Mouse (Mus musculus) ES-E14 (cell line): ENCODE results near the gene Chn2. TPM values are rescaled to one million over a fixed set of nuclear protein-coding genes. Genes with fewer than 3 reads are reported as not detected.

Experiments
- DNase-seq: peaks from one replicate; pipeline ENCODE4 v3.0.0-alpha.2; 2013; ENCODE audit warnings: low read depth, low spot score
- H3K27ac ChIP-seq: 2 replicates; pipeline ENCODE4 v1.5.1; 2012; ENCODE audit warnings: low read depth, mild to moderate bottlenecking, low read length, moderate library complexity, mixed read lengths; ENCODE audit not compliant: poor library complexity, insufficient read depth, severe bottlenecking
- H3K36me3 ChIP-seq: 2 replicates; pipeline ENCODE4 v1.6.1; 2012; ENCODE audit warnings: mild to moderate bottlenecking, low read length, moderate library complexity, mixed read lengths; ENCODE audit not compliant: control insufficient read depth, poor library complexity, insufficient read depth, severe bottlenecking
- H3K4me1 ChIP-seq, 2 experiments: fragments of 150-350 bp in 1 of 2; sonication (generic) in 1 of 2; 2 replicates each; pipeline ENCODE4 v1.6.1; 2012; ENCODE audit warnings: low read length in 2 of 2, mild to moderate bottlenecking in 1 of 2, mixed read lengths in 1 of 2; ENCODE audit not compliant: control insufficient read depth in 2 of 2, insufficient read depth in 2 of 2, poor library complexity in 1 of 2
- H3K4me3 ChIP-seq, 2 experiments: fragments of 150-350 bp in 1 of 2; sonication (generic) in 1 of 2; 2 replicates each; pipeline ENCODE4 v1.5.1; 2012; ENCODE audit warnings: low read length in 2 of 2, low read depth in 1 of 2, mild to moderate bottlenecking in 1 of 2, mixed read lengths in 1 of 2; ENCODE audit not compliant: insufficient read depth in 1 of 2, poor library complexity in 1 of 2, severe bottlenecking in 1 of 2
- H3K9ac ChIP-seq: 2 replicates; pipeline ENCODE4 v1.6.1; 2012; ENCODE audit warnings: low read depth, mild to moderate bottlenecking, low read length, mixed read lengths; ENCODE audit not compliant: poor library complexity, insufficient read depth, severe bottlenecking
- H3K9me3 ChIP-seq: fragments of 150-350 bp; sonication (generic); 2 replicates; pipeline ENCODE4 v1.6.1; 2012; ENCODE audit warnings: low read depth, mild to moderate bottlenecking, low read length; ENCODE audit not compliant: control insufficient read depth, insufficient read depth
- CHD2 ChIP-seq: IDR thresholded peaks from 2 replicates; pipeline ENCODE4 v1.6.1; 2014; ENCODE audit warnings: mild to moderate bottlenecking, low read depth, low read length, inconsistent platforms
- HCFC1 ChIP-seq: IDR thresholded peaks from 2 replicates; pipeline ENCODE4 v1.6.1; 2012; ENCODE audit warnings: low read length, inconsistent platforms, borderline replicate concordance; ENCODE audit not compliant: insufficient read depth
- MAFK ChIP-seq: IDR thresholded peaks from 2 replicates; pipeline ENCODE4 v1.6.1; 2014; ENCODE audit warnings: mild to moderate bottlenecking, low read depth, low read length, inconsistent platforms; ENCODE audit not compliant: insufficient read depth
- ZC3H11A ChIP-seq: IDR thresholded peaks from 2 replicates; pipeline ENCODE4 v1.6.1; 2012; ENCODE audit warnings: low read depth, mild to moderate bottlenecking, inconsistent platforms, low read length, borderline replicate concordance
- ZNF384 ChIP-seq: IDR thresholded peaks from 2 replicates; pipeline ENCODE4 v1.6.1; 2012; ENCODE audit warnings: low read depth, low read length, inconsistent platforms
- in situ Hi-C, 2 experiments: fragments of 600-800 bp; cut with MboI; formaldehyde crosslinking; loops; one replicate each; pipeline ENCODE4 v1.15.1; 2025; ENCODE audit warnings: low sequenced_read_pairs in 2 of 2, inconsistent platforms in 1 of 2; ENCODE audit not compliant: unreplicated experiment in 2 of 2
- total RNA-seq: library from RNA; depleted of rRNA; stranded (reverse); fragments of 300-350 nt; gene quantifications from 2 replicates; pipeline ENCODE4 v1.2.3, GENCODE M21; 2012

The Chn2 gene
- total RNA-seq, 1 experiment, result 7.1 TPM

DNA sequence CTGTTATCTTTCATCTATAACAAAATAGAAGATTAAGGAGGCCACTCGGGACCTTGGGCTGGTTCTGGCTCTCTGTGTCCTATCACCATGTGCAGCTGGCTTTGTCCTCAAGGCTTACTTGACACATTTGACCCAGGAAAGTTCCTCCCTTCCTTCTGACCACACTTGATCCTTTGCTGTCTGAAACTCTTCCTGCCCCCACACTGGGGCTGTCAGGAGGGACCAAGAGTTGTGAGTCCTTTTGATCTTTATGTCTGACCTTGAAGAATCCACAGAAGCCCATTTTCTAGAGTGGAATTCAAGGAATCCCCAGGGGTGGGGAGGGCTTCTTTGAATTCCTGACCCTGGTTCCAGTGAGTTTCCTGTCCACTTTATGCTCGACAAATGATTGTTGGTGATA, 21.3 kb upstream of the Chn2 start:
- no peaks in the 10 kb centered on the region; a peak in 1 of 4 replicates for H3K4me1 ChIP-seq
- H3K4me3 ChIP-seq, result no peak overlapping the region
- H3K9ac ChIP-seq, result no peak overlapping the region
- no peak for TF ChIP-seq MAFK
- TF ChIP-seq ZNF384, result no peak
- no peak for TF ChIP-seq HCFC1
- no peak for TF ChIP-seq CHD2
- no peak for TF ChIP-seq ZC3H11A
- in situ Hi-C loops, result no loop called here
- no peaks in the 10 kb centered on the region for H3K9me3 ChIP-seq
- DNase-seq, result no peak
- H3K27ac ChIP-seq, result no peak overlapping the region
- H3K36me3 ChIP-seq, result no peaks in the 10 kb centered on the region

DNA sequence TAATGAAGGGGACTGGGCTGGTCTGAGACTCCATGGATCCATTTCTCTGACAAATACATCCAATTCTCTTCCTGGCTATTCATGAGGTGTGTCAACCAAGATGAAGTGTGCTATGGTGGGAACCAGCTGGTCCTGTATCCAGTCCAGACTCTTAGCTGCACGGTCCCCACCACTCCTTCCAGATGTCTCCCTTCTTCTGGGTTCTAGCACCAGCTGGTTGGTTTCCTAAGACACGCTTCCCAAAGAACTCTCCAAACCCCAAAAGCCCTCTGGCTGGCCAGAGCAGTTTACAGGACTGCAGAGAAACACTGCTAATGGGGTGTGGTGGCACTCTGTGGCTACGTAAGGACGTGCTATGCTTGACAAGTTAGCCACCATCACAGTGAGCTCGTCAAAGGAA, 20.5 kb upstream of the Chn2 start:
- no peaks in the 10 kb centered on the region for H3K9me3 ChIP-seq

DNA sequence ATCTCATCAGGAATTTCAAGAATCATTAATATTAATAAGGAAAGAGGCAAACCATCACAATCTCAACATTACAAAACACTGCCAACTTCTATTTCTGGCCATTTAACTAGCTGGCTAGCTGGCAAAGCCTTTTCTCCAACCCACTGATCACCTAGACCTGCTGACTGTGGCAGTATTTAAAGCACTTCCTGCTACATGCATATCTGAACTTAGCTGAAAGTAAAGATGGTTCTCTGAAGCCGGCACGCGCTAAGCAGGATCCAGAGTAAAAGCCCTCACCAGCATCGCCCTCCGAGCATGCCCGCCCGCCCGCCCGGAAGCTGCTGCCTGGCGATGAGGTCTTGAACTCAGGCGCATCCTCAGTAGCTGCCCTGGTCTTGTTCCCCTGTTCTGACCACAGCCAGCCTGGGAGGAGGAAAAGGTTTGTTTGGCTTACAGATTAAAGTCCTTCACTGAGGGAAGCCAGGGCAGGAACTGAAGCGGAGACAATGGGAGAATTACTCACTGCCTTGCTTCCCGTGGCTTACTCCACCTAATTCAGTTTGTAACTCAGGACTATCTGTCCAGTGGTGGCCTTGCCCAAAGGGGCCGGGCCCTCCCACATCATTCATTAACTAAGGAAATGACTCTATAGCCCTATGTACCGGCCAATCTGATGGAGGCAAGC, 18.1 kb upstream of the Chn2 start:
- no peak overlapping the region for H3K9ac ChIP-seq
- TF ChIP-seq CHD2, result no peak
- no peak for TF ChIP-seq ZNF384
- TF ChIP-seq MAFK, result no peak
- no peak for TF ChIP-seq ZC3H11A
- no peak for TF ChIP-seq HCFC1
- no peaks in the 10 kb centered on the region for H3K36me3 ChIP-seq
- no peaks in the 10 kb centered on the region; a peak in 1 of 4 replicates for H3K4me1 ChIP-seq
- DNase-seq, result no peak
- no peak overlapping the region for H3K4me3 ChIP-seq
- no peak overlapping the region for H3K27ac ChIP-seq
- in situ Hi-C loops, result no loop called here
- no peaks in the 10 kb centered on the region for H3K9me3 ChIP-seq

More for the DNA sequence above, 20.5 kb upstream of the Chn2 start:
- Histone ChIP-seq H3K9ac (no peak overlapping the region), H3K36me3 (no peaks in the 10 kb centered on the region), H3K27ac (no peak overlapping the region), H3K4me3 (no peak overlapping the region), H3K4me1 (no peaks in the 10 kb centered on the region; a peak in 1 of 4 replicates)
- TF ChIP-seq ZC3H11A (no peak), HCFC1 (no peak), ZNF384 (no peak), MAFK (no peak), CHD2 (no peak)
- in situ Hi-C loops, result no loop called here
- DNase-seq, result no peak

DNA sequence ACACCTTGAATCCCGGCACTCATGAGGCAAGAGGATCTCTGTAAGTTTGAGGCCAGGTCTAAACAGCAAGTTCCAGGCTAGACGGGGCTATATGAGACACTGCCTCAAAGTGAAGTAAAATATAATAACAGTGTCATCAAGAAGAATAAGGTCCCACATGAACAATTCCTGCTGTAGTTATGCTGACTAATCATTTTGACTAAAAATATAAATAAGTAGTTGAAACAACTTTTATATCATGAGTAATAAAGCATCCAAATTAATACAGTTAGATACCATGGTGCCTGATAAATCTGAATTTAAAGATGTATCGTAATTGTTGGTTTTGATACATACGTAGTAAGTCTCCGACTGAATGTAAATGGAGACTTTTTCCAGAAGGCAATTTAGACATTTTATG, 15.5 kb upstream of the Chn2 start:
- in situ Hi-C loops, result no loop called here
- Histone ChIP-seq H3K9me3 (no peaks in the 10 kb centered on the region), H3K4me1 (no peaks in the 10 kb centered on the region; a peak in 1 of 4 replicates), H3K27ac (no peak overlapping the region), H3K4me3 (no peak overlapping the region), H3K9ac (no peak overlapping the region), H3K36me3 (no peaks in the 10 kb centered on the region)
- no peak for DNase-seq
- TF ChIP-seq MAFK (peak; percentile 63), CHD2 (no peak)

DNA sequence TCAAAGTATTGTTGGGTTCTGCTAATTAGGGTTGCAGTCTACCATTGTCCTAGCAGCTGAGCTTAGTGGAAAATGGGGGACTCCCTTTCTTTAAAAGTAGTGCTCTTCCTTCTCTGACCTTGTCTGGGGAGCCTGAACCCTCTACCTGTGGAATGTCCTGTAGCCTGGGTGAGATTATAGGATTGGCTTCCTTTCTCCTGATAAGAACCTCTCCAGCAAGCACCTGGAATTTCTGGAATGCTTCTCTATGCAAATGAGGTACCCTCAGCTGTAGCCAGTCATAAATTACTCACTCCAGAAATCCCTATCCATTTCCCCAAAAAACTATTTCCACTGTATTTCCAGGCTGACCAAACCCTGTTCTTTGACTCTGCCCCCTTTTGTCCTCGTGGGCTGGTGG, 10.6 kb upstream of the Chn2 start:
- Histone ChIP-seq H3K4me1 (no peaks in the 10 kb centered on the region), H3K27ac (no peak overlapping the region), H3K36me3 (no peaks in the 10 kb centered on the region), H3K9ac (no peak overlapping the region), H3K4me3 (no peak overlapping the region), H3K9me3 (no peaks in the 10 kb centered on the region)
- DNase-seq, result no peak
- in situ Hi-C loops, result loop anchor here in 1 of 2 experiments (25.0 kb wide), 1 partner anchor 184 kb away; no protein-coding TSS in a partner anchor
- no peak for TF ChIP-seq CHD2
- TF ChIP-seq HCFC1, result no peak
- no peak for TF ChIP-seq ZC3H11A
- TF ChIP-seq MAFK, result no peak
- TF ChIP-seq ZNF384, result no peak
